Mouse (Mus musculus) thymus, postnatal 0 days (tissue): ENCODE results near the gene P3h3. TPM values are rescaled to one million over a fixed set of nuclear protein-coding genes. Genes with fewer than 3 reads are reported as not detected.
"Not testable (repeated sequence)": the region's sequence is repeated elsewhere in the genome, so short reads cannot be mapped to it uniquely, and the experiment has no call there.

Experiments
- DNase-seq: peaks from one replicate; pipeline ENCODE4 v3.0.0-alpha.2; 2015; ENCODE audit warnings: low spot score
- polyA plus RNA-seq: library from polyadenylated mRNA; unstranded; fragments of >200 nt; fragmentation: Nextera tagmentation; extraction: Ambion mirVana; gene quantifications from 2 replicates; pipeline ENCODE4 v1.2.1, GENCODE M21; 2015

P3h3 gene
- polyA plus RNA-seq, 1 experiment from 2014 or later: 1.9 TPM

DNA sequence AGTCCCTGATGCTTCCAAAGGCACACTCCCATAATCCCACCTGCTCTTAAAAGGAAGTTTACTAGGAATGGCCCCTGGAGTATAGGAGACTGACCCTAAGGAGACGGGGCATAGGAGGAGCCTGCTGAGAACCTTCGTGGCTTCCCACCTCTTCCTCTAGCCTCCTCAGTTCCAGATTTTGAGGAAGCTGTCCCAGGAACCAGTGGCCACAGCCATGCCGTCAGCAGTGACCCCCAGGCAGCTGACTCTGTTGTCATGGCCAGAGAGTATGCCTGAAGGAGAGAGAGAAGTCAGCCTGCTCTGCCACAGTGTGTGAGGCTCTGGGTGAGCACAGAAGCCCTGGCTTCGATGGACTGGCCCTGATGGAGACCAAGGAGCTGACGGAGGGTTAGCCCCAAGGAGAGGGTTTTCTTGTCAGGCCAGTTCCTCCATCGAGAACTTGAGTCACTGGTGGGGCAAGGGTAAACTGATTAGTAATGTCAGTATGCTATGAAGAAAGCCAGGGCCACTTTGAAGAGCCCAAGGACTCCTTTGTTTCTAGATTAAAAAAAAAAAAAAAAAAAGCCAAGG lies 23.0 kb downstream of the P3h3 start:
- DNase-seq: no peak

DNA sequence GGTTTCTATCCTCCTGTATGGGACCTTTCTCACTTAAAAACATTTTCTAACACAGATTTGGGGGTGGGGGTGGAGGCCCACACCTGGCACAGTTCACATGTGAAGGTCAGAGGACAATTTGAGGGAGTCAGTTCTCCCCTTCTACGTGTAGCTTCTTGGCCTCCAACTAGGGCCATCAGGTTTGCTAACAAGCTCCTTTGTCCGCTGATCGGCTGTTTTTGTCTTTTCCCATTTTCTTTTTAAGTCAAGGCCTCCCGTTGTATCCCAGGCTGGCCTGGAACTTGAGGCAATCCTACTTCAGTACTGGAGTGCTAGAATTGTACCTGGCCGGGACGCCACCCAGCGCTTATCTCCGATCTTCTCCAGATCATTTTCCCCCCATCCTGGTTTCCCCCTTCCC lies 25.9 kb downstream of the P3h3 start:
- no peak for DNase-seq

DNA sequence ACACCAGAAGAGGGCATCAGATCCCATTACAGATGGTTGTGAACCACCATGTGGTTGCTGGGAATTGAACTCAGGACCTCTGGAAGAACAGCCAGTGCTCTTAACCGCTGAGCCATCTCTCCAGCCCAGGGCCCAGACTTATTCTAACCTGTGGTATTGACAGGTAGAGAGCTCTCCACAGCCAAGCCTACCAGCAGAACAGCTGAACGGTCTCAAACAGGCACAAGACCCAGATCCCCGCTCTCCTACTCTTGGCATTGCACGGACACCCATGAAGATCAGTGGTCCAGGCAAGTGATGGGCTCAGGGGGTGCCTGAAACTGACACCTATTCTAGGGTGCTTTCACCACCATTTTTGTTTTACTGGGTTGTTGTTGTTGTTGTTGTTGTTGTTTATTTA lies 26.4 kb downstream of the P3h3 start:
- not testable (repeated sequence) for DNase-seq

DNA sequence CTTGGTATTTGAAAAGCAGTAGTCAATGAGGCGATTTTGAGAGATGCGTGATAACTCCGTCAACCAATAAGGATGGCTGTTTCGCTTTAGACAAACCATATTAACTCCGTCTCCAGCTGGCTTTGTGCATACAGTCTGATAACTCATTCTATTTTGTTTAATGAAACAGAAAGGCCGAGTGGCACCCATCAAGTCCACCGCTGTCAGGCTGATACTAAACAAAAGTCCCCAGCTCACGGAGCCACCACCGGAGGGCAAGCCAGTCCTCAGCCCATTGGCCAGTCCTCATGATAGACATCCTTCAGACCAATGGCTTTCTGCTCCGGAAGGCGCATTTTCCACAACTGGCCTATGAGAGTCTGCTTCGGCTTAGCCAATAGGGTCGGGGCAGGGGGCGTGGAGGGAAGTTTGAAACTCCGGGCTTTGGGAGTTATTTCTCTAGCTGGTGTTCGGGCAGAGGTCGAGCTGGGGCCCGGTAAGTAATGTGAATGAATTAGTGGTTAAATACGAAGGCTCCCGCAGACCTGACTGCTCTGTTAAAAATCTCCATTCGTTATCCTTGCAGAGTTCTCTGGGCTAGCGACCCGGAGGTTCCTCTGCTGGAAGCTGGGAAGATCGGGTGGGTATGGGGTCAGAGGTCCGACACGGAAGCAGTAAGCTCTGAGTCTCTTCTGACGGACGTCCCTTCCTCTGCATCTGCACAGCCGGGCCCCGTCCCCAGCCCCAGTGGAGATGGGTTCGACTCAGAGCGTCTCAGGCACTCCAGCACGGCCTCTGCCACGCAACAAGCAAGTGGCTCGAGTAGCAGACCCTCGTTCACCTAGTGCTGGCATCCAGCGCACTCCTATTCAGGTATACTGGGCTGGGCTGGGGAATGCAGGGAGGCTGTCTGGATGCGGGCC lies 27.5 kb downstream of the P3h3 start:
- peak; percentile 96 for DNase-seq

DNA sequence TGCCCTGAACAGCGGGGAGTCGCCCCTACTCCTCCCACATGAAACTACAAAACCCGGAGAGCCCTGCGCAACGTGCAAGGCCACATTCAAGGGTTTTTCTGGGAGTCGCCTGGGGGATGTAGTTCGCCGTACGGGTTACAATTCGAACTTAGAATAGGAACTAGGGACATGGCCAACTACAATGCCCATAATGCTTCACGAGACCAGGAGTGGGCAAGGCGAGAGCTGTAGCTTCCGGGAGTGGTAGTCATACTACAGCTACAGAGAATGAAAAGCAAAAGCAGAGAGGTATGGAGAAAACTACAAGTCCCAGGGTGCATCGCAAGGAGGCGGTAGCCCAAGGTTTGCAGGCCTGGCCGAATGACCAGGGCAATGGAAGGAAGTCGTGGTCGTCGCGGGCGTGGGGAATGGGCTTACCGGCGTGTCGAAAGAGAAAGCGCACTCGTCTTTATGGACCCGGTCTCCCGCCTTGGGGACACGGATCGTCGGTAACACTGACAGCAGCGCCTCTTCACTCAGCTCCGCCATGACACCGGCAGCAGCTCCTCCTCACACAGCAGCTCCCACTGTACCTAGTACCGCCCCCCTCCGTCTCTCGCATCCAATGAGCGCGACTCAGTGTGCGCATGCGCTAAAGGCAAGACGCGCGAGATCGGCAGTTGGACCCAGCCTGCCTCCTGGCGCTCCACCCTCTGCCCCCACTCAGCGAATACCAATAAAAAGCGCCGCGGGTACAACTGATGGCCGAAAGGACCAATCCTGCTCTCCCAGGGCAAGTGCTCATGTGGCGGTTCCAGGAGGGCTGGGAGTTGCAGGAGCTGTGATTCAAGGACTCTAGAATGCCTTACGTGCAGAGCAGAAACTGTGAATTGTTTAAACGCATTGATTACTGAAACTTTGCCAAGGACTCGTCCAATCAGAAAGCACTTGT lies 28.4 kb downstream of the P3h3 start, which contains the start of the genes Usp5 and Cdca3:
TSS of gene Usp5 (minus strand) at position 617 of the 931 bp plus-strand sequence.
TSS of gene Cdca3 (plus strand) at position 680 of the 931 bp plus-strand sequence.
- DNase-seq: peak; percentile 100

DNA sequence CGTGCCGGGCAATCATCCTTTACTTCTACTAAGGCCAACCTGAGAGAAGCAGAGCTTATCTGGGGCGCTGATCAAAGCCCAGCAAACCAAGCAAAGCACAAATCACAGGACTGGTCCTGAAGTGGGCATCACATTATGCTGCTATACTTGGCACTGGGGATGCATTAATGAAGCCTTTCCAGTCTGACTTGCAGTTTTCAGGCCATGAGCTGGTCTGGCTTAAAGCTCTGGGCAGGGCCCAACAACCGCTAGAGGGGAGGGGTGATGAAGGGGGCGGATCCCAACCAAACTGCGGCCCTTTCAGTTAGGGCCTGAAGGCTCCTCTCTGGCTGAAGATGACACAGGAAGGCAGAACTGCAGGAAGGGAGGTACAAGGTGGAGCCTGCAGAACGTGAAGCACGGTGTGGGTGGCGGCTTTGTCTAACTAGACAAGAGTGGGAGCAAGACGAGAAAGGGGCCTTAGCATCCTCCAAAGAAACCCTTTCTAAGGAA lies 29.4 kb downstream of the P3h3 start:
- peak; percentile 32 for DNase-seq

DNA sequence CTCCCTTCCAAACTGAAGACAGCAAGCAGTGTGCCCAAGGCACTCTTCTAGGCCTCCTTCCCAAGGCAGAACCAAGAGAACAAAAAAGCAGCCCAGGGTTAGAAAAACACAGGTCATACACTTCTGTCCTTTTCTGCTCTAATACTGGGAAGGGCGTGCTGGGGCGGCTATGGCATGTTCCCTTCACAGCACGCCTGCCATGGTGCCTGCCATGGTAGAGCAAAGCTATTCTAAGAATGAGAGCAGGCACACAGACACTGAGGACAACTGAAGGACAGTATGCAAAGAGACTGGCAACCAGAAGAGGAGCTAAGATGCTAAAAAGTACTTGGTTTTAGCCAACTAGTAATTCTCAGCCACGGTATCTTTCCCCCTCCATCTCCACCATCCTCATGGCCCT lies 35.5 kb downstream of the P3h3 start:
- DNase-seq: no peak

DNA sequence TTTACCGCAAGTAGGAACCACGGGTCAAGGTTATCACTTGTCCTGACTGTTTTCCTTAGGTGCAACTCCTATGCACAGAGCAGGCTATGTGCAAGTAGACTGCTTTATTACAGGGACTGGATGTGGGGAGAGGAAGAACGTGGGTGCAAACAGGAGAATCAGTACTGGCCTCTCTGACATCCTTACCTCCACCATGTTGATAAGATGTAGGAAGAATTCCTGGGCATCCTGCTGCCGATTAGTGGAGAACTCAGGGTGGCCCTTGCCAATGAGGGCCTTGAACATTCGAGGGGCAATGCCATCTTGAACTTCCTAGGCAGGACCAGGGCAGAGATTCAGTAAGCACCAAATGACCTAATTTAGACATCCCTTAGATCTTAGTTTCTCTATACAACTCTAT lies 36.7 kb downstream of the P3h3 start:
- DNase-seq: no peak

DNA sequence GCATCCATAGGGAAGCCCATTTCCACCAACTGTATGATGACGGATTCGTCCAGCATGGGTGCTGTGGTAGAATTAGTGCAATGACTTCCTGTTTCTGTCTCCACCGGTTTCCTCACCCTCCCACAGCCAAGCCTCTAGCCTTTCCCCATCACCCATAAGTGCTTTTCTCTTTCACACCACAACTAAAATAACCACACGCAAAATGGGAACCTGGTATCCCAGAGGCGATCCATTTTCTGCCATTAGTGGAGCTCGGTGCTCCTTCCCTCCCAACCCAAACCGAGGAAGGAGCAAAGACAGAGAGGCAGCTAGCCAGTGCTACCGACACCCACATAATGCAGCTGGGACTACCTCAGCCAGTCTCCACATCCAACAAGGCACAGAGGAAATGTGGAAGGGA lies 39.6 kb downstream of the P3h3 start:
- no peak for DNase-seq

DNA sequence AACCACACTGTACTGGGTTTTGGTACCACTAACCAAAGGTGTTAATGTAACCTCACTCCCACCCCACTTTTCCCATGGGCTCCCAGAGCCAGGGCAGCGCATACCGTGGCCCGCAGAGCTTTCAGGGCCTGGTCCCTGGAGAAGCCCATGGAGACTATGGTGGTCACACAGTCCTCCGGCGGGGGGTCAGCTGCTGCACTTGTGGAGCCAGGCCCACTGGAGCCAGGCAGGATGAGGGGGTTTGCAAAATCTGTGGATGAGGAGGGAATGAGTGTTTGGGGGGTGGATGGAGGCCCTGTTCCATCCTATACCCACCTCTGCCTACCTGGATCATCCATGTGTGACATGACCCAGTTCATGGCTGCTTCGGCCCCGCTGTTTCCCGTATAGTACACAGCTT lies 40.0 kb downstream of the P3h3 start:
- DNase-seq: no peak

DNA sequence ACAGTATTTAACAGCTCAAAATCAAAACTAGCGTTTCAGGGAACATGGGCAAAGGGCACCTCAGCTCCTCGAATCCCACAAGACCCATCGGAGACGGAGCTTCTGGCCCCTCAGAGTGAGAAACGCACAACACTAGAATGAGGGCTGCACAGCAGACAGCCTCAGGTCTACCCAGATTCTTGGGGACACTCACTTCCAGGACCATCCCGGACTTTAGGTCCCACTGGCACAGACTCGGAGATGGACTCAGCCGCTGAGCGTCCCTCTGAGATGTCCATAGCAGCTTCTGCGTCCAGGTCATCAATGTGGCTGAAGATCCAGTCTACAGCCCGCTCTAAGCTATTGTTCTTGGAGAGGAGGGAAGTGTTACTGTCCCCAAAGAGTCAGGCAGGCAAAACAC lies 40.4 kb downstream of the P3h3 start:
- no peak for DNase-seq

DNA sequence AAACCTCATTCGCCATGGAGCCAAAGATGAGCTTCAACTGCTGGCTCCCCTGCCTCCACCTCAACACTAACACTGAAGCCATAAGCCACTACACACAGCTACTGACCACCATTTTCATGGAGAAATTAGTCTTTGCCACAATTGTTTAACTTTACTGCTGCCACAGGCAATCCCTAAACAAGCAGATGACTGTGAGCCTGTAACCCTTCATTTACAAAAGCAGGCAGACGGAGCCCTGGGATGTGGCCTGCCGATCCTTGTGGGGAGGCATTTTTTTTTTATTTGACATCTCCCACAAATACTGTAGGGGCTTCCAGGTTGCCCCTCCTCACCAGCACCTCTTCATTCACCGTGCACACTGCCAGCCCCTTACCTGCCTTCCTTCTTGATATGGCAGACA lies 40.9 kb downstream of the P3h3 start:
- DNase-seq: no peak

DNA sequence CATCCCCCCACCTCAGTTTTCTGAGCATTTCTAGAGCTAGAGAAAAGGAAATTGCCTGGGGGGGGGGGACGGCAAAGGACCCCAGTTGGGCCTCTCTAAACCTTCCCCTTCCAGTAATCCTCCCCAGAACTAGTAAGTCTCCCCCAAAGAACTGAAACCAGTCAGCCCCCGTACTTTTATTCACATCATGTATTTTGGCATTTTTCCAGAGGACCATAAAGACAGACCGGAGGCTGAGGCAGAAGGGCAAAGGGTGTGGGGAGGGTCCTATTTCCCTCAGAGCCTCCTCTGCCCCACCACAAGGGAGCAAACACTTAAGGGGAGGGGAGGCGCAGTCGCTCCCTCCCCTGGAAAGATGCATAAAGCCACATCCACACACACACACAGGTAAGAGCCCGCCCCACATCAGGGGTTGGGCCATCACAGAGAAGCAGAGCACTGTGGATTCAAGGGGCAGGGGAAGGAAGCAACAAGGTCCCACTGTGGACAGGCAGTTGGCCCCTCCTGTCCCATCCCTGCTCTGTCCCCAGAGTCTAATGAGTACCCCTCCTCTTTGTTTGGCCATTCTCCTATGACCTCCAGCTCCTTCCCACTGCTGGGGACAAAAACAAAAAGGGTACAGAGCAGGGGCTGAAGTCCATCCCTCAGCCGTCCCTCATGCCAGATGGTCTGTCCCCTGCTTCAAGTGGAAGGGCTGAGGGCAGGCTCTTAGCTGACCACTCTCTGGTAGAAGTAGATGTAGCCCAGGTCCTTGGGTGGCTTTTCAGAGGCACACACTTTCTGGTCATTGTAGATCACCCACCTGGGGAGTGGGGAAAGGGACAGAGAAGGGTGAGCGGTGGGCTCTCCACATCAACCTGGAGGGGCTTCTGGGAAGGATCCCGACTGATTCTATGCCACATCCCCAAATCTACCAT lies 42.4 kb downstream of the P3h3 start:
- no peak for DNase-seq

DNA sequence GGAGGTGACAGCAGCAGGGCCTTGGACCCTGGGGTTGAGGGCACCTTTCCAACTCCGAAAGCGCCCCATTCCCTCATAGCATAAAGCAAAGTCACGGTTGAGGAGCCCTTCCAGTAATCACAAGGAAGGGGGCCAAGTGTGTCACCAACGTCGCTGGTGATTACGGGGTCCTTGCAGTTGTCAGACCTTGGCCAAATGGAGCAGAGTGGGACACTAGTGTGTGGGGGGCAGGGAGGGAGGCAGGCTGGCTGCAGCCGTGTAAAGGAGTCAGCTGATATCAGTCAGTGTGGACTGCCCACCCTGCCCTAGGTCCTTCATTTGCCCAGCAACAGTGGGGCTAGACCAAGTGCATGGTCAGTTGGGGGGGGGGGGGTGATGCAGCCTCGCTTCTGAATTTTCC lies 43.1 kb downstream of the P3h3 start:
- no peak for DNase-seq

DNA sequence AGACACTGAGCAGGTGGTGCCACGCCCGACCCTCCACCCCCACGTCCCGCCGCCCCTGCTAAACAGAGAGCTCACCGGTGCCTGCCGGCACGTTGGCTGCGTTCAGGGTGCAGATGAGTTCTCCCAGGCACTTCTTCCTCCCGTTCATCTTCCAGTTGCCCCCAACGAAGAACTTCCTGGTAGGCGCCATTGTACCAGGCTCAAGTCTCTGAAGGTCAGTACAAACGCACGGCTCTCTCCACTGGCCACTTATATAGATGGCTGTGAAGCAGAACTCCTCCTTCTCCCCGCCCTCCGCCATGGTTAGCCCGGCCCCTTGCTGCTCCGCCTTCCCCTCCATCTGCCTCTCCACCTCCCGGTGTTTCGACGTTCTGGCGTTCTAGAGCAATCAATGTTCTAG lies 43.6 kb downstream of the P3h3 start, which contains the start of gene Tpi1:
TSS of gene Tpi1 (minus strand) at position 364 of the 400 bp plus-strand sequence.
- DNase-seq: peak; percentile 77

DNA sequence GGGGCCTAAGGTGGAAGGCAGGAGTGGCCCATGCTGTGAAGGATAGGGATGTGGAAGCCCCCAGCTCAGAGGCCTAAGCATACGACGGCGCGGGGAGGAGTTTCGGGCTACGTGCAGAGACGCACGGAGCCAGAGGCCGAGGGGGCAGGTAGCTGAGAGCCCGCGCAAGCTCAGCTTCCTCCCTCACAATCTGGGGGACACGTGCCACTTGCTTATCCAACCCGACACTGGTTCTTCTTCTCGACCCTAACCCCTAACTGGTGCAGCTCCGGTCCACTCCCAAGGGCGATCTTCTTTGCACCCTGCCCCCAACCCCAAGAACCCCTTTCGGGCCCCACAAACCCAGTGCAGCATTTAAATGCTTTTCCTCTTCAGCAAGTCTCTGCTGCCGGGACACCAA lies 44.1 kb downstream of the P3h3 start:
- peak; percentile 73 for DNase-seq

DNA sequence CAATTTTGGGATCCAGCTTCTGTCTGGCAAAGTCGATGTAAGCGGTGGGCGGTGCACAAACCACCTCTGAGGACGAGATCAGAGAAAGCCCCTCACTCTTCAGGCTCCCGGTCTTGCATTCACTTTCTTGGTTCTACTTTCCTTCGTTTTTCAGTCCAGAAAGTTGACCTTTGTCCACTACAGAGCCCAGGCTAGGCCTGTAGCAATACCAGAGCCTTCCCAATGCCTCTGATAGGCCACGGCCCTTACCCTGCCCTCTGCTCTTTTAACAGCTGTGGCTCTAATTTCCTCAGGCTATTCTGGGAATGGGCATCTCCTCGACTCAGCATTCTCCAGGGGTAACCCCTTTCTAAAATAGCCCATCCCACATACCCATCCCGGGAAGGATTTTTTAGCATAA lies 44.7 kb downstream of the P3h3 start:
- no peak for DNase-seq

DNA sequence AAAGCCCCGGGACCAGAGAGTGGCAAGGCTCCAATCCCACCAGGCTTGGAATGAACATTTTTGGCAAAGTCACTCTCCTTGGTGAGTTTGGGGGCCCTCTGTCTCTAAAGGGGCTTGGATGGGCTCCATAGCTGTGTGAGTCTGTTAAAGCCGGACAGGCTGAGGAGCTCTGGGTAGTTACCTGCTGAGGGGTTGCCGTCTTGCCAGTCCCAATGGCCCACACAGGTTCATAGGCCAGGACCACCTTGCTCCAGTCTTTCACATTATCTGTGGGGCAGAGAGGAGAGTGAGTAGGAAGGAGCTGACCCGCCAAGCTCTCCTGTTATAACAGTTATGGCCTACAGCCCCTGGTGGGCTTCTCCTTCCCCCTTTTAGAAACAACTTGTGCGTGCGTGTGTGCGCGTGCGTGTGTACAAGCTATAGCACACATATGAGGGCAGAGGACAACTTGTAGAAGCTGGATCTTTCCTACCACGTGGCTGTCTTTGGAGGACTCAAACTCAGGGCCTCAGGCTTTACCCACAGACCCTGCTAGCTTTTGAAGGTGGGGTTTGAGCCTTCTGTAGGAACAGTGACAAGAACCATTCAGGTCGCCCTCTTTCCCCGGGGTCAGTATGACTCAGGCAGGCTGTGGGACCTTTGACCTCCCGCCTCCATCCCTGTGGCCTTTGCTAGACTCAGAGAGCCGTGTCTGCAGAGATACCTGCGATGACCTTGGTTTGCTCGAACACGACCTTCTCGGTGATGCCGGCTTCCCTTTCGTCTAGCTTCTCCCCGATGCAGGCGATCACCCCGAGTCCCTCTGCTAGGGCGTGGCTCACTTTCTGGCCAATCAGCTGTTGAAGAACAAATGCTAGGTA lies 45.6 kb downstream of the P3h3 start:
- DNase-seq: no peak

DNA sequence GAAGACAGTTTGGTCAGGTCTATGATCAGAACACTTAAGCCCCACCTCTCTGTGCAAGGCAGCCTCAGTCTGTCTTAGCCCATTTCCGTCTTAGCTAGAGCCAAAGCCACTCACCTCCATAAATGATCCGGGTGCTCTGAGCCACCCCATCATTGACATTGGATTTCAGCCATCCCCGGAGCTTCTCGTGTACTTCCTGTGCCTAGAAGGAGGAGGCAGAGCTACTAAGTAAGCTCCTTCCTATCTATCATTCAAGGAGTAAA lies 46.2 kb downstream of the P3h3 start:
- DNase-seq: no peak
